Mouse (Mus musculus) MEL (cell line): ENCODE measurements at regions not wholly inside any gene's neighbourhood (a gene's known extent, or its start where the extent isn't known, plus 50 kb on each side); places are given as distances from the start of the nearest gene placed in this dataset.

Source experiments
- DNase-seq: peaks from one replicate; pipeline ENCODE4 v3.0.0; 2011; ENCODE audit warnings: low read depth, low spot score
- H3K27ac ChIP-seq: 2 replicates; pipeline ENCODE4 v1.5.1; 2012; ENCODE audit warnings: low read depth, mild to moderate bottlenecking, control low read depth, low read length, moderate library complexity; ENCODE audit not compliant: control insufficient read depth
- H3K27me3 ChIP-seq, 2 experiments: fragments of 150-350 bp in 1 of 2; sonication (generic) in 1 of 2; 2 replicates each; pipeline ENCODE4 v1.6.1; 2012; ENCODE audit warnings: low read length in 2 of 2, mild to moderate bottlenecking in 2 of 2, improper control_type of control experiment in 1 of 2, moderate library complexity in 1 of 2; ENCODE audit not compliant: insufficient read depth in 2 of 2, control insufficient read depth in 1 of 2
- H3K36me3 ChIP-seq, 2 experiments: 2 replicates each; pipeline ENCODE4 v1.6.1; 2012 to 2014; ENCODE audit warnings: low read length in 2 of 2, improper control_type of control experiment in 1 of 2, inconsistent platforms in 1 of 2, mild to moderate bottlenecking in 1 of 2; ENCODE audit not compliant: insufficient read depth in 2 of 2, control insufficient read depth in 1 of 2
- H3K4me1 ChIP-seq, 2 experiments: fragments of 150-350 bp in 1 of 2; sonication (generic) in 1 of 2; 2 replicates each; pipeline ENCODE4 v1.6.1; 2012; ENCODE audit warnings: low read length in 2 of 2, improper control_type of control experiment in 1 of 2, mild to moderate bottlenecking in 1 of 2; ENCODE audit not compliant: insufficient read depth in 2 of 2, control insufficient read depth in 1 of 2
- H3K4me3 ChIP-seq, 2 experiments: fragments of 150-350 bp in 1 of 2; sonication (generic) in 1 of 2; 2 replicates each; pipeline ENCODE4 v1.5.1; 2012; ENCODE audit warnings: low read depth in 2 of 2, low read length in 2 of 2, mild to moderate bottlenecking in 2 of 2, moderate library complexity in 2 of 2, control low read depth in 1 of 2, improper control_type of control experiment in 1 of 2; ENCODE audit not compliant: control insufficient read depth in 1 of 2, insufficient read depth in 1 of 2
- H3K79me2 ChIP-seq: 2 replicates; pipeline ENCODE4 v1.6.1; 2012; ENCODE audit warnings: mild to moderate bottlenecking, low read length, moderate library complexity; ENCODE audit not compliant: control insufficient read depth, poor library complexity, insufficient read depth
- H3K9ac ChIP-seq: 2 replicates; pipeline ENCODE4 v1.6.1; 2012; ENCODE audit warnings: low read depth, mild to moderate bottlenecking, control low read depth, low read length, moderate library complexity; ENCODE audit not compliant: control insufficient read depth, poor library complexity, severe bottlenecking
- H3K9me3 ChIP-seq: fragments of 150-350 bp; sonication (generic); replicated peaks from 2 replicates; pipeline ENCODE4 v1.6.1; 2012; ENCODE audit warnings: mild to moderate bottlenecking, low read length, improper control_type of control experiment, moderate library complexity; ENCODE audit not compliant: insufficient read depth
- CHD1 ChIP-seq: IDR thresholded peaks from 2 replicates; pipeline ENCODE4 v1.6.1; 2012; ENCODE audit warnings: low read depth, mild to moderate bottlenecking, inconsistent platforms, low read length, improper control_type of control experiment
- E2F4 ChIP-seq: IDR thresholded peaks from 2 replicates; pipeline ENCODE4 v1.6.1; 2011; ENCODE audit warnings: low read depth, low read length, improper control_type of control experiment, borderline replicate concordance
- ELF1 ChIP-seq: IDR thresholded peaks from 2 replicates; pipeline ENCODE4 v1.6.1; 2014; ENCODE audit warnings: low read depth, mild to moderate bottlenecking, inconsistent platforms, low read length, improper control_type of control experiment, moderate library complexity
- EP300 ChIP-seq, 2 experiments: IDR thresholded peaks; 2 replicates each; pipeline ENCODE4 v1.6.1; 2011; ENCODE audit warnings: improper control_type of control experiment in 2 of 2, low read length in 2 of 2, low read depth in 1 of 2, mild to moderate bottlenecking in 1 of 2
- ETS1 ChIP-seq: IDR thresholded peaks from 2 replicates; pipeline ENCODE4 v1.6.1; 2012; ENCODE audit warnings: low read depth, mild to moderate bottlenecking, inconsistent platforms, low read length, improper control_type of control experiment, moderate library complexity
- GABPA ChIP-seq: IDR thresholded peaks from 2 replicates; pipeline ENCODE4 v1.6.1; 2012; ENCODE audit warnings: low read depth, mild to moderate bottlenecking, inconsistent platforms, low read length, improper control_type of control experiment, moderate library complexity
- GATA1 ChIP-seq: IDR thresholded peaks from 2 replicates; pipeline ENCODE4 v1.6.1; 2011; ENCODE audit warnings: low read depth, low read length, improper control_type of control experiment
- HCFC1 ChIP-seq: IDR thresholded peaks from 2 replicates; pipeline ENCODE4 v1.6.1; 2012; ENCODE audit warnings: low read depth, mild to moderate bottlenecking, inconsistent platforms, low read length, improper control_type of control experiment, moderate library complexity
- JUND ChIP-seq: IDR thresholded peaks from 2 replicates; pipeline ENCODE4 v1.6.1; 2011; ENCODE audit warnings: low read depth, mild to moderate bottlenecking, improper control_type of control experiment, low read length
- MAFK ChIP-seq: IDR thresholded peaks from 2 replicates; pipeline ENCODE4 v1.6.1; 2011; ENCODE audit warnings: low read depth, mild to moderate bottlenecking, low read length, improper control_type of control experiment, borderline replicate concordance
- MAX ChIP-seq: IDR thresholded peaks from 2 replicates; pipeline ENCODE4 v1.6.1; 2011; ENCODE audit warnings: low read length, improper control_type of control experiment
- MYC ChIP-seq: IDR thresholded peaks from 2 replicates; pipeline ENCODE4 v1.6.1; 2011; ENCODE audit warnings: low read depth, mild to moderate bottlenecking, low read length, improper control_type of control experiment, moderate library complexity
- NELFE ChIP-seq: IDR thresholded peaks from 2 replicates; pipeline ENCODE4 v1.6.1; 2011; ENCODE audit warnings: low read depth, low read length, improper control_type of control experiment
- POLR2AphosphoS2 ChIP-seq: IDR thresholded peaks from 2 replicates; pipeline ENCODE4 v1.6.1; 2011; ENCODE audit warnings: low read length, improper control_type of control experiment
- RAD21 ChIP-seq: IDR thresholded peaks from 2 replicates; pipeline ENCODE4 v1.6.1; 2011; ENCODE audit warnings: mild to moderate bottlenecking, low read depth, low read length, improper control_type of control experiment
- SIN3A ChIP-seq: IDR thresholded peaks from 2 replicates; pipeline ENCODE4 v1.6.1; 2012; ENCODE audit warnings: low read length, improper control_type of control experiment, inconsistent platforms
- SMC3 ChIP-seq: IDR thresholded peaks from 2 replicates; pipeline ENCODE4 v1.6.1; 2011; ENCODE audit warnings: low read depth, low read length, improper control_type of control experiment
- TCF12 ChIP-seq: IDR thresholded peaks from 2 replicates; pipeline ENCODE4 v1.6.1; 2014; ENCODE audit warnings: low read depth, mild to moderate bottlenecking, inconsistent platforms, low read length, improper control_type of control experiment, moderate library complexity
- ZC3H11A ChIP-seq: IDR thresholded peaks from 2 replicates; pipeline ENCODE4 v1.6.1; 2012; ENCODE audit warnings: low read depth, mild to moderate bottlenecking, inconsistent platforms, low read length, improper control_type of control experiment
- ZNF384 ChIP-seq: IDR thresholded peaks from 2 replicates; pipeline ENCODE4 v1.6.1; 2012; ENCODE audit warnings: low read depth, mild to moderate bottlenecking, inconsistent platforms, low read length, improper control_type of control experiment

DNA sequence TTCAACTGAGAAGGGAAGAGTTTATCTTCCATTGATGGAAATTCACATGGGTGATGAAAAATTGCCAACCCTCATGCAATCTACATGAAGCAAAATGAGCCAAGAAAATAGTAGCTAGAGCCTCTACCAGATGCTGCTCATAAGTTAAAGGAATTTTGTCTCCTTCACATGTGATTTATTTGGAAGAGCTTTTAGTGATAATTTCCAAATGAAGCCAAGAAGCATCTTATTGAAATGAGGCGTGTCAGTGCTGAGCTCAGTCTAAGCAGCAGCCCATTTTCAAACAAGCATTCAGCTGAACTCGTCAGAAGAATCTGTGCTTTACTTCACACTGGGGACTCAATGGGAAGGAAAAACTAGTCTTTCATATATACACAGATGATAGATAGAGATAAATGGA is 190.0 kb upstream of the Tmtc1 start:
- no peak overlapping the region for H3K4me3 ChIP-seq
- H3K9me3 ChIP-seq, result no peaks in the 10 kb centered on the region
- H3K36me3 ChIP-seq, result no peaks in the 10 kb centered on the region
- no peak overlapping the region for H3K9ac ChIP-seq
- no peak overlapping the region for H3K27ac ChIP-seq
- no peaks in the 10 kb centered on the region for H3K27me3 ChIP-seq
- TF ChIP-seq ZC3H11A (no peak), TCF12 (no peak), ZNF384 (no peak), E2F4 (no peak), SMC3 (no peak), NELFE (no peak), GATA1 (no peak), MYC (no peak), RAD21 (no peak)
- no peaks in the 10 kb centered on the region for H3K79me2 ChIP-seq
- DNase-seq, result no peak
- no peaks in the 10 kb centered on the region for H3K4me1 ChIP-seq

DNA sequence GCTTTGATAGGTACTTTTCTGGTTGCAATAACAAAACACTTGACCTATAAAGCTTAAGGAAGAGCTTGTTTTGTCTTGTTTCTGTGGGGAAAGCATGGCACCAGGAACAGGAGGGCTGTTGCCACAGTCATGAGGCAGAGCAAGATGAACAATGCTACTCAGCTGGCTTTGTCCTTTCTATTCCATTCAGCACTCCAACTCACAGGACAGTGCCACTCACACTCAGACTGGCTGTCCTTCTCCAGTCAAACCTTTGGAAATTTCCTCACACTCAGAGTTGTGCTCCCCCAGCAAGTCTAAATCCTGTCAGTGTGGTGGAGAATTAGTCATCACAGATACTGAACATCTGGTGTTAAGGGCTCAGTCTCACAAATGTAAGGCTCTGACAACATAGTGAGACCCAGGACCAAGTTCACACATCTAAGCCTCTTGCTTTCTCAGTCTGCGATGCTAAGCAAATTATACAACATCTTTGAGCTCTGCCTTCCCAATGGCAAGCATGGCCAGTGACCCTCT is 183.0 kb upstream of the Tmtc1 start:
- H3K79me2 ChIP-seq, result no peaks in the 10 kb centered on the region
- no peak overlapping the region for H3K4me3 ChIP-seq
- TF ChIP-seq SIN3A (no peak), RAD21 (no peak), MAFK (no peak), ZC3H11A (no peak), GABPA (no peak), POLR2AphosphoS2 (no peak), MAX (no peak), HCFC1 (no peak), ETS1 (no peak), CHD1 (no peak), EP300 (IDR thresholded peaks at IDR 0.05; ENCODE audit: low read depth in 1 of 2, low read length in 2 of 2) (no peak), ELF1 (no peak), JUND (no peak)
- no peaks in the 10 kb centered on the region for H3K36me3 ChIP-seq
- H3K9ac ChIP-seq, result no peak overlapping the region
- no peaks in the 10 kb centered on the region for H3K9me3 ChIP-seq
- no peak for DNase-seq
- H3K27ac ChIP-seq, result no peak overlapping the region
- H3K4me1 ChIP-seq, result no peaks in the 10 kb centered on the region
- no peaks in the 10 kb centered on the region for H3K27me3 ChIP-seq
